Mouse (Mus musculus): ENCODE measurements around the gene Cort. TPM values are rescaled to one million over a fixed set of nuclear protein-coding genes. Genes with fewer than 3 reads are reported as not detected.
"Not testable (repeated sequence)": the region's sequence is repeated elsewhere in the genome, so short reads cannot be mapped to it uniquely, and the experiment has no call there.

Gene Cort
- polyA plus RNA-seq, 1 experiment from 2014 or later: not detected

DNA sequence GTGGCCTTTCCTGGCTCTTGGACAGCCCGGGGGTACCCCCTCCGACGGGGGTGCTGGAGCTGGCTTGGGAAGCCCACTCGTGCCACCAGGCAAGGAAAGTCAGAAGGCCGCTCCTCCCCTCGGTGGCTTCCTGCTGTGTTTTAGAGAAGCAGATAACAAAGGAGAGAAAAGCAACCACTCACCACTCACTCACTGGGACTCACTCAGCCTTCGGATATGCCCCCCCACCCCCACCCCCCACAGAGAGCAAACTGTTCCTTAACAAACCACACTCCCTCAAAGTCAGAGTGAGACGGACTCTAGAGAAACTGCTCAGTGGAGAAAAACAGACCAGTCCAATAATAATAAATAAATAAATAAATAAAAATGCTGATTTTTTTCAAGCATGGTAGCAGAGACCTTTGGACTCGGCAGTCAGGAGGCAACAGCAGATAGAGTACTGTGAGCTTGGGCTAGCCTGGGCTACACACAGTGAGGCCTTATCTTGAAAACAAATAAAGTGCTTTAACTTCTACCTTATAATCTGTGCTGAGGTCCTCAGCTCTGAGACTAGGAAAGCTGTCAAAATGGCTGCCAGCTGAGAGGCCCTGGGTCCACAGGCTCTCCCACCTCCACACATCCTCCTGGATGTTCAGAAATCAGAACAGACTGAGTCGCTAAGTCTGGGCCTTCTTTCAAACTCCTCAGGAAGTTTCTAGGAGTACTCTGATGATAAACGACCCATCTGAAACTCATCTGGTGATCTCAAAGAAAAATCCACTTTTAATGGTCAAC is 1.0 kb downstream of the Cort start:
- peak overlapping the region; percentile 2; the same call in 1 of the 2 replicates for H3K27ac ChIP-seq (ENCODE audit: low read depth, low read length)
- H3K9ac ChIP-seq (ENCODE audit: low read depth, low read length): no peak overlapping the region
- H3K4me2 ChIP-seq (replicated peaks; ENCODE audit: low read depth, low read length): no peak overlapping the region
- ATAC-seq (ENCODE audit: low FRiP score, low TSS enrichment): peak; percentile 45; the same call in 1 of the 2 replicates
- no peaks in the 10 kb centered on the region for H3K4me1 ChIP-seq (ENCODE audit: control insufficient read depth, insufficient read depth, low read length)
- H3K9me3 ChIP-seq (ENCODE audit: control insufficient read depth, low read length): no peaks in the 10 kb centered on the region
- 68% methylated on average over 11 of the region's 11 CpGs for WGBS
- no peak overlapping the region for H3K4me3 ChIP-seq (ENCODE audit: low read length)
- H3K36me3 ChIP-seq (ENCODE audit: control insufficient read depth, insufficient read depth, low read length): peaks cover 16% of the 10 kb centered on the region
- H3K27me3 ChIP-seq (ENCODE audit: control insufficient read depth, insufficient read depth, low read length): no peaks in the 10 kb centered on the region

DNA sequence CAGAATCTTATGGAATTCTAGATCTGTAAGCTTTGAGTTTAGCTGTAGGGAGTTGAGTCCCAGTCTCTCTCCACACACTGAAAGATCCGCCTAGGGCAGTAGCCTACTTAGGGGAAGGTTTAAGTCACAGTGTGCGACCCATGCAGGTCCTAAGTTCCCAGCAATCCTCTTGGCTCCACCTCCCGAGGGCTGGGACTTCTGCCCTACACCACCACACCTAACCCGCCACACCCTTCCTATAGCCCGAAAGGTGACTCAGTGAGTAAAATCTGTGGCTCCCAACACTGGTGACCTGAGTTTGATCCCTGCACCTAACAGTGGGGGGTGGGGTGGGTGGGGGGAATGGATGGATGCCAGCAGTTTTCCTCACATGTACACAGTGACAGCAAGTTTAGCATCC is 3.1 kb downstream of the Cort start:
- no peaks in the 10 kb centered on the region for H3K27me3 ChIP-seq (ENCODE audit: control insufficient read depth, insufficient read depth, low read length)
- H3K9me3 ChIP-seq (ENCODE audit: control insufficient read depth, low read length): no peaks in the 10 kb centered on the region
- no peak overlapping the region for H3K27ac ChIP-seq (ENCODE audit: low read depth, low read length)
- WGBS: 56% methylated on average over 5 of the region's 5 CpGs
- H3K9ac ChIP-seq (ENCODE audit: low read depth, low read length): no peak overlapping the region
- ATAC-seq (ENCODE audit: low FRiP score, low TSS enrichment): no peak
- H3K36me3 ChIP-seq (ENCODE audit: control insufficient read depth, insufficient read depth, low read length): peaks cover 8% of the 10 kb centered on the region
- no peak overlapping the region for H3K4me2 ChIP-seq (replicated peaks; ENCODE audit: low read depth, low read length)
- H3K4me1 ChIP-seq (ENCODE audit: control insufficient read depth, insufficient read depth, low read length): no peaks in the 10 kb centered on the region
- H3K4me3 ChIP-seq (ENCODE audit: low read length): no peak overlapping the region

DNA sequence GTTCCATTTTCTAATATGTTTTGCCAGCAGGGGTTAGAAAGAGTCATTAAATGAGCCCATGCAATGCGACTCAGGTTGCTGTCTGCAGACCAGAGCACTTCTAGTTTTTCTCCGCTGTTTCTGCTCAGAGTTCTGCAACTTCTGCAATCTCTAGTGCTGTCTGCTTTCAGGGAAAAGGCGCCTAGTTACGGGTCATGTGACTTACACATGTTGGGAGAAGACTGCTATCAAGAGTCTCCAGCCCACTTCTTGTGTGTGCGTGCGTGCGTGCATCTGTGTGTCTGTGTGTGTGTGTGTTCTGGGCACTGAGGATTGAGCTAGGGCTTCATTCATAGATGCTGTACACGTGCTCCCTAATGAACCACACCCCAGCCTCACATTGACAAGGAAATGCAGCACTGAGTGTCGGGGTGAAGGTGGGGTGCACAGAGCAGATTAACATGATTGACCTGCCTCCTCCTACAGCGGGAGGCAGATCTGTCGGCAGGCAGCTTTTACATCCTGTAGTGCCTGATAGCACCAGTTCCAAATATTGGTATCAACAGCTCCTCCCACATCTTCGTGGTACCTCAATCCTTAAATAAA is 6.5 kb downstream of the Cort start:
- not testable (repeated sequence) for H3K4me2 ChIP-seq (replicated peaks; ENCODE audit: low read depth, low read length); H3K9me3 ChIP-seq (ENCODE audit: control insufficient read depth, low read length); ATAC-seq (ENCODE audit: low FRiP score, low TSS enrichment); H3K9ac ChIP-seq (ENCODE audit: low read depth, low read length); H3K27me3 ChIP-seq (ENCODE audit: control insufficient read depth, insufficient read depth, low read length); H3K4me3 ChIP-seq (ENCODE audit: low read length); H3K36me3 ChIP-seq (ENCODE audit: control insufficient read depth, insufficient read depth, low read length); H3K4me1 ChIP-seq (ENCODE audit: control insufficient read depth, insufficient read depth, low read length); H3K27ac ChIP-seq (ENCODE audit: low read depth, low read length)
- WGBS: 90% methylated on average over 12 of the region's 12 CpGs

DNA sequence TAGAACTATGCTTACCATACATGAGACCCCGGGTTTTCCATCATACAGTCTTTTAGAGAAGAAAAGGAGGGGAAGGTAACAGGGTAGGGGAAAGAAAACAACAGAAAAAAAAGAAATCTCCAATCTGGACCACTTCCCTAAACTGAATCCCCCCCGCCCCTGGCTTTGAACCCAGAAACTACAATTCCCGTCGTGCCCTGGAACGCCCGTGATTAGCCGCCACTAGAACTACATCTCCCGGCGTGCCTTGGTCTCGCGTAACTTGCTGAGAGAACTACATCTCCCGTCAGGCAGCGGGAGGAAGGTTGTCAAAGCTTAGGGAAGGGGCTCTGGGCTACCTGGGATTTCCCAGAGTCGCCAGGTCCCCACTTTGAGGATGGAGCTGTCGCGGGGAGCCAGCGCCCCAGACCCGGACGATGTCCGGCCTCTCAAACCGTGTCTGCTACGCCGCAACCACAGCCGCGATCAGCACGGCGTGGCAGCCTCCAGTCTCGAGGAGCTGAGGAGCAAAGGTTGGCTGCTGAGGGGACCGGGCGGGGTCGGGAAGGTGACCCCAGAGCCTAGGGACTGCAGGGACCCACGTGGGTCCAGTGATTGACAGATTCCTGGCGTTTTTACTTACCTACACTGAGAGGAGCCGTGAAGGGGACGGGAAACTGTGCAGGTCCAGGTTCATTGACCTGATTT is 22.5 kb downstream of the Cort start, which contains the start of gene Dffa:
Gene Dffa, plus strand, starts transcription at position 272 of the 687 bp plus-strand sequence.
- H3K36me3 ChIP-seq (ENCODE audit: control insufficient read depth, insufficient read depth, low read length): peaks cover 6% of the 10 kb centered on the region
- peak within 1 kb of the TSS; percentile 87 for H3K4me3 ChIP-seq (ENCODE audit: low read length)
- H3K4me1 ChIP-seq (ENCODE audit: control insufficient read depth, insufficient read depth, low read length): peaks cover 8% of the 10 kb centered on the region
- H3K27me3 ChIP-seq (ENCODE audit: control insufficient read depth, insufficient read depth, low read length): no peaks in the 10 kb centered on the region
- no peak within 1 kb of the TSS for H3K27ac ChIP-seq (ENCODE audit: low read depth, low read length)
- H3K9ac ChIP-seq (ENCODE audit: low read depth, low read length): peak within 1 kb of the TSS; percentile 82
- ATAC-seq (ENCODE audit: low FRiP score, low TSS enrichment): peak; percentile 86
- no peaks in the 10 kb centered on the region for H3K9me3 ChIP-seq (ENCODE audit: control insufficient read depth, low read length)
- H3K4me2 ChIP-seq (replicated peaks; ENCODE audit: low read depth, low read length): peak within 1 kb of the TSS; percentile 93
- under 1% methylated on average over 35 of the region's 35 CpGs for WGBS

DNA sequence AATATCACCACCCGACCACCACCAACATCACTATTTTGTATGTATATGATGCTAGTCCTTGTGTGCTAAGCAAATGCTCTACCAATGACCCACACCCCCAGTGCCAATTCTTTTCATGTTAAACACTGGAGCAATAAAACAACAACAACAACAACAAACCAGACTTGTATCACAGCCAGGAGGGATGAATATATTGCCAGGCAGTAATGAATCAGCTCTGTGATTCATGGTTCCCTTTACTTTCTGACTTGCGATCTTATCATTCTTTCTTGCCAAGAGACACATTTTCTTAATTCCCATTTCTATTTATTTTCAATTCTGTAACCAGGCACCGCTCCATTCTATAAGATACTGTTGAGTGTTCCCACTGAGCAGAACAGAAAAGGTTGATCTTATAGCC is 25.1 kb downstream of the Cort start:
- Histone ChIP-seq H3K36me3 (ENCODE audit: control insufficient read depth, insufficient read depth, low read length) (peaks cover 4% of the 10 kb centered on the region), H3K4me2 (replicated peaks; ENCODE audit: low read depth, low read length) (no peak overlapping the region), H3K9me3 (ENCODE audit: control insufficient read depth, low read length) (no peaks in the 10 kb centered on the region), H3K27ac (ENCODE audit: low read depth, low read length) (no peak overlapping the region), H3K9ac (ENCODE audit: low read depth, low read length) (no peak overlapping the region), H3K27me3 (ENCODE audit: control insufficient read depth, insufficient read depth, low read length) (no peaks in the 10 kb centered on the region), H3K4me3 (ENCODE audit: low read length) (no peak overlapping the region), H3K4me1 (ENCODE audit: control insufficient read depth, insufficient read depth, low read length) (peaks cover 17% of the 10 kb centered on the region)
- WGBS: 82% methylated on average over 3 of the region's 3 CpGs
- no peak for ATAC-seq (ENCODE audit: low FRiP score, low TSS enrichment)

DNA sequence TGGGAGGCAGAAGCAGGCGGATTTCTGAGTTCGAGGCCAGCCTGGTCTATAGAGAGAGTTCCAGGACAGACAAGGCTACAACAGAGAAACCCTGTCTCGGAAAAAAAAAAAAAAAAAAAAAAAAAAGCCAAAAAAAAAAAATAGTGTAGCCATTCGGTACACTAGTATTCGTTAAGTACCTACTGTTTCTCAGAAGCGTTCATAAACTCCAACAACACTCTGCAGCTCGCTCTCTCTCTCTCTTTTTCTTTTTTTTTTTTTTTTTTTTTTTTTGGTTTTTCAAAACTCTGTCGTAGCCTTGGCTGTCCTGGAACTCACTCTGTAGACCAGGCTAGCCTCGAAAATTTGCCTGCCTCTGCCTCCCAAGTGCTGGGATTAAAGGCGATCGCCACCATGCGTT is 26.1 kb downstream of the Cort start:
- not testable (repeated sequence) for H3K4me2 ChIP-seq (replicated peaks; ENCODE audit: low read depth, low read length); H3K9ac ChIP-seq (ENCODE audit: low read depth, low read length); ATAC-seq (ENCODE audit: low FRiP score, low TSS enrichment); H3K9me3 ChIP-seq (ENCODE audit: control insufficient read depth, low read length); H3K36me3 ChIP-seq (ENCODE audit: control insufficient read depth, insufficient read depth, low read length); H3K4me3 ChIP-seq (ENCODE audit: low read length); H3K27ac ChIP-seq (ENCODE audit: low read depth, low read length); H3K27me3 ChIP-seq (ENCODE audit: control insufficient read depth, insufficient read depth, low read length)
- H3K4me1 ChIP-seq (ENCODE audit: control insufficient read depth, insufficient read depth, low read length): peaks cover 17% of the 10 kb centered on the region
- WGBS: 87% methylated on average over 12 of the region's 12 CpGs

DNA sequence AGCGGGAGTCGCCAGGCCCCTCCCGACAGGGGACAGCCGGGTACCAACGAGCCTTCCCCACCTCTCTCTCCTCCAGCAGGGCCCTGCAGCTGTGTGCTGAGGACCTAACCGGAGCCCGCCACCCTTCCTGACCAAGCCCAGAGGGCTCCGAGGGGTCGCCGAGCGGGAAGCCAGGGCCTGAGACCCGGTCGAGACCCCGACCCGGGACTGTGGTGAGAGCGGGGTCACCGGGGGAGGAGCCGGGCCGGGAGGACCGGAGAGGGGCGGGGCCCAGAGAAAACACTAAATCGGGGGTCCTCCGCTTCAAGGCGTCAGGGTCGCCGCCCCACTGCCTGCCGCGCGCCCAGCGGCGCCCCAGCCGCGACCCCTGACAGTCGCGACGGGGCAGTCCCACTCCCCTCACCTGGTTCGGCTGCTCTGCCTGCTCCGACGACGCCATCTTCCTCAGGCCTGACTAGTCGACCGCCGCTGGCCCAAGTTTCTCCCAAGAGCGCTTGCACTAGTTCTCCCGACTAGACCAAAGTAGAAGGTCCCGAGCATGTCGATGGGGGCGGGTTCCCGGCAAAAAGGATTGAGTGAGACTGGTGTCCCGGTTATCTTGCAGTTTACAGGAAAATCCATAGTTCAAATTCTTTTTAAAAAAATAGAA is 27.1 kb downstream of the Cort start, which contains the start of gene Pex14:
Gene Pex14, minus strand, starts transcription at position 508 of the 649 bp plus-strand sequence.
- Histone ChIP-seq H3K4me3 (ENCODE audit: low read length) (peak within 1 kb of the TSS; percentile 71), H3K27ac (ENCODE audit: low read depth, low read length) (0 out of 2 replicates have a peak within 1 kb of the TSS, but pooled peaks have one; percentile 33), H3K4me1 (ENCODE audit: control insufficient read depth, insufficient read depth, low read length) (peaks cover 11% of the 10 kb centered on the region), H3K9me3 (ENCODE audit: control insufficient read depth, low read length) (no peaks in the 10 kb centered on the region), H3K36me3 (ENCODE audit: control insufficient read depth, insufficient read depth, low read length) (no peaks in the 10 kb centered on the region), H3K27me3 (ENCODE audit: control insufficient read depth, insufficient read depth, low read length) (no peaks in the 10 kb centered on the region), H3K9ac (ENCODE audit: low read depth, low read length) (peak within 1 kb of the TSS; percentile 83), H3K4me2 (replicated peaks; ENCODE audit: low read depth, low read length) (peak within 1 kb of the TSS; percentile 82)
- peak; percentile 79 for ATAC-seq (ENCODE audit: low FRiP score, low TSS enrichment)
- WGBS: under 1% methylated on average over 42 of the region's 50 CpGs

DNA sequence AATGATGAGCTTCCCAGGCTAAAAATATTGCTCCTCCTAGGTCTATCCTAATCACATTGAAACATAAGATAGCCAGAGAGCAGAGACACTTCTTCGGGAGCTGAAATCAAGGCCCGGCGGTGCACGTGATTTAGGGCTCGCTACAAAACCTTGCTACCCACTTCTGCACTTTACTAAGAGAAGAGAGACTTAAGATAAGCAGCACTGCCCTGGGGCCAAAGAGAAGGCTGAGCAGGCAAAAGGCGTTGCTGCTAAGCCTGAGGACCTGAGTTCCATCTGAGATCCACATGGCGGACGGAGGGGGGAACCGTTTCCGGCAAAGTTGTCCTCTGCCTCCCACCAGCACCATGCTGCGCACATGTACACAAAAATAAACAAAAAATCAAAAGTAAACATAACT is 28.0 kb downstream of the Cort start:
- WGBS: 12% methylated on average over 11 of the region's 11 CpGs
- no peak for ATAC-seq (ENCODE audit: low FRiP score, low TSS enrichment)
- peak overlapping the region; percentile 33; the same call in 1 of the 2 replicates for H3K27ac ChIP-seq (ENCODE audit: low read depth, low read length)

More for the DNA sequence above, 28.0 kb downstream of the Cort start:
- Histone ChIP-seq H3K36me3 (ENCODE audit: control insufficient read depth, insufficient read depth, low read length) (no peaks in the 10 kb centered on the region; the same call in 1 of the 2 replicates), H3K27me3 (ENCODE audit: control insufficient read depth, insufficient read depth, low read length) (no peaks in the 10 kb centered on the region), H3K4me3 (ENCODE audit: low read length) (peak overlapping the region; percentile 71), H3K9me3 (ENCODE audit: control insufficient read depth, low read length) (no peaks in the 10 kb centered on the region), H3K4me1 (ENCODE audit: control insufficient read depth, insufficient read depth, low read length) (peaks cover 9% of the 10 kb centered on the region; the same call in 1 of the 2 replicates), H3K9ac (ENCODE audit: low read depth, low read length) (peak overlapping the region; percentile 83), H3K4me2 (replicated peaks; ENCODE audit: low read depth, low read length) (peak overlapping the region; percentile 82)

Data from kidney, embryonic 14.5 days (tissue).